Mouse (Mus musculus): Measurements from ENCODE around the gene Erlec1.

- no peak for TF ChIP-seq CTCF (IDR thresholded peaks at IDR 0.05; ENCODE audit: low read depth, low read length)
- no peak for TF ChIP-seq POLR2A (IDR thresholded peaks at IDR 0.05; ENCODE audit: borderline replicate concordance, low read depth, low read length)
Observed at GRCm38 (mm10) chr11:30899312-30899711, 54.8 kb downstream of the Erlec1 start.

All from bone marrow macrophage, adult 2 months (primary cell).